Mouse (Mus musculus): ENCODE data around the gene Cdca8. TPM values are rescaled to one million over a fixed set of nuclear protein-coding genes. Genes with fewer than 3 reads are reported as not detected.

Gene Cdca8
- polyA plus RNA-seq, 1 experiment from 2014 or later: 112 TPM

Other genes with a start within 250 kb of the Cdca8 start
- 19.9 and 22.7 TPM in 2 replicates for gene Utp11, start 245.7 kb downstream of the Cdca8 start, polyA plus RNA-seq (2015; fragmentation: Nextera tagmentation; extraction: Ambion mirVana)
- gene Fhl3, start 238.6 kb downstream of the Cdca8 start, polyA plus RNA-seq (2015; fragmentation: Nextera tagmentation; extraction: Ambion mirVana): 2.5 TPM in 2 replicates
- 49.4 and 54.4 TPM in 2 replicates for gene Sf3a3, start 224.5 kb downstream of the Cdca8 start, polyA plus RNA-seq (2015; fragmentation: Nextera tagmentation; extraction: Ambion mirVana)
- 32.7 and 39.1 TPM in 2 replicates for gene Inpp5b, start 197.5 kb downstream of the Cdca8 start, polyA plus RNA-seq (2015; fragmentation: Nextera tagmentation; extraction: Ambion mirVana)
- 8.5 and 10.1 TPM in 2 replicates for gene Mtf1, start 137.2 kb downstream of the Cdca8 start, polyA plus RNA-seq (2015; fragmentation: Nextera tagmentation; extraction: Ambion mirVana)
- 10.6 and 12.5 TPM in 2 replicates for gene Yrdc, start 88.6 kb downstream of the Cdca8 start, polyA plus RNA-seq (2015; fragmentation: Nextera tagmentation; extraction: Ambion mirVana)
- gene 1110065P20Rik, start 88.1 kb downstream of the Cdca8 start, polyA plus RNA-seq (2015; fragmentation: Nextera tagmentation; extraction: Ambion mirVana): 8.3 and 11.1 TPM in 2 replicates
- gene Maneal, start 77.1 kb downstream of the Cdca8 start, polyA plus RNA-seq (2015; fragmentation: Nextera tagmentation; extraction: Ambion mirVana): 0.02 TPM in 1 of 2 replicates, not detected in the other
- gene Epha10, start 58.4 kb downstream of the Cdca8 start, polyA plus RNA-seq (2015; fragmentation: Nextera tagmentation; extraction: Ambion mirVana): 0.02 TPM in 1 of 2 replicates, not detected in the other
- gene 9930104L06Rik, start 2.3 kb downstream of the Cdca8 start, polyA plus RNA-seq (2015; fragmentation: Nextera tagmentation; extraction: Ambion mirVana): 4.3 TPM in 2 replicates
- gene Rspo1, start 47.1 kb upstream of the Cdca8 start, polyA plus RNA-seq (2015; fragmentation: Nextera tagmentation; extraction: Ambion mirVana): 0.50 and 0.64 TPM in 2 replicates
- gene Gnl2, start 77.3 kb upstream of the Cdca8 start, polyA plus RNA-seq (2015; fragmentation: Nextera tagmentation; extraction: Ambion mirVana): 30.1 TPM in 2 replicates
- gene Dnali1, start 126.4 kb upstream of the Cdca8 start, polyA plus RNA-seq (2015; fragmentation: Nextera tagmentation; extraction: Ambion mirVana): not detected in 2 replicates
- 10.8 and 11.6 TPM in 2 replicates for gene Snip1, start 127.4 kb upstream of the Cdca8 start, polyA plus RNA-seq (2015; fragmentation: Nextera tagmentation; extraction: Ambion mirVana)
- gene Meaf6, start 145.8 kb upstream of the Cdca8 start, polyA plus RNA-seq (2015; fragmentation: Nextera tagmentation; extraction: Ambion mirVana): 15.9 and 17.8 TPM in 2 replicates
- gene Zc3h12a, start 188.5 kb upstream of the Cdca8 start, polyA plus RNA-seq (2015; fragmentation: Nextera tagmentation; extraction: Ambion mirVana): 0.52 and 0.65 TPM in 2 replicates